Mouse (Mus musculus) liver, embryonic 13.5 days (tissue): ENCODE measurements around the gene Tex37. TPM values are rescaled to one million over a fixed set of nuclear protein-coding genes. Genes with fewer than 3 reads are reported as not detected.

Experiments used
- ATAC-seq: fragments of 200-750 bp; cut with Nextera tagmentation; 2 replicates; pipeline ENCODE4 v1.8.0; 2017; ENCODE audit warnings: low read depth, mild to moderate bottlenecking, moderate number of reproducible peaks, moderate library complexity
- DNase-seq: peaks from one replicate; pipeline ENCODE4 v3.0.0; 2022
- H3K27ac ChIP-seq: fragments of 300-500 bp; sonication (generic); 2 replicates; pipeline ENCODE4 v1.5.1; 2015; ENCODE audit warnings: moderate library complexity, mild to moderate bottlenecking, inconsistent platforms
- H3K27me3 ChIP-seq: fragments of 300-500 bp; sonication (generic); 2 replicates; pipeline ENCODE4 v1.6.1; 2015; ENCODE audit warnings: mild to moderate bottlenecking, inconsistent platforms
- H3K36me3 ChIP-seq: fragments of 300-500 bp; sonication (generic); 2 replicates; pipeline ENCODE4 v1.6.1; 2015; ENCODE audit warnings: mild to moderate bottlenecking, inconsistent platforms
- H3K4me1 ChIP-seq: fragments of 300-500 bp; sonication (generic); replicated peaks from 2 replicates; pipeline ENCODE4 v1.6.1; 2015; ENCODE audit warnings: inconsistent platforms
- H3K4me2 ChIP-seq: fragments of 300-500 bp; sonication (generic); 2 replicates; pipeline ENCODE4 v1.6.1; 2015; ENCODE audit warnings: inconsistent platforms, mild to moderate bottlenecking, moderate library complexity
- H3K4me3 ChIP-seq: fragments of 300-500 bp; sonication (generic); replicated peaks from 2 replicates; pipeline ENCODE4 v1.5.1; 2015; ENCODE audit warnings: mild to moderate bottlenecking, inconsistent platforms
- H3K9ac ChIP-seq: fragments of 300-500 bp; sonication (generic); 2 replicates; pipeline ENCODE4 v1.6.1; 2015; ENCODE audit warnings: mild to moderate bottlenecking, inconsistent platforms
- H3K9me3 ChIP-seq: fragments of 300-500 bp; sonication (generic); replicated peaks from 2 replicates; pipeline ENCODE4 v1.6.1; 2016; ENCODE audit warnings: inconsistent platforms
- WGBS: fragments of 180-500 bp; shearing (Covaris S2); methylation state at CpG from one replicate; pipeline ENCODE4 v1.1.7; 2015; ENCODE audit not compliant: insufficient replicate concordance; 5-methylcytosine and 5-hydroxymethylcytosine counted together
- polyA plus RNA-seq: library from polyadenylated mRNA; unstranded; fragments of >200 nt; fragmentation: Nextera tagmentation; extraction: Ambion mirVana; gene quantifications from 2 replicates; pipeline ENCODE4 v1.2.1, GENCODE M21; 2015

Tex37 gene
- polyA plus RNA-seq, 1 experiment from 2014 or later: not detected

- H3K4me1 ChIP-seq: peaks cover 4% of the 10 kb centered on the region; the same call in 1 of the 2 replicates
- WGBS: 58% methylated on average over 7 of the region's 7 CpGs
These were observed 34.5 kb upstream of the Tex37 start for GRCm38 (mm10) chr6:70953274-70953673.

GRCm38 (mm10) chr6:70931801-70932200, 13.1 kb upstream of the Tex37 start:
- Histone ChIP-seq H3K27me3 (no peaks in the 10 kb centered on the region), H3K27ac (no peak overlapping the region), H3K9me3 (no peaks in the 10 kb centered on the region), H3K9ac (no peak overlapping the region), H3K4me2 (no peak overlapping the region), H3K4me3 (no peak overlapping the region), H3K4me1 (no peaks in the 10 kb centered on the region), H3K36me3 (no peaks in the 10 kb centered on the region)
- DNase-seq (no peak), ATAC-seq (no peak)
- 70% methylated on average over 2 of the region's 2 CpGs for WGBS

More at GRCm38 (mm10) chr6:70953274-70953673, 34.5 kb upstream of the Tex37 start:
- no peak overlapping the region for H3K9ac ChIP-seq
- ATAC-seq: no peak
- no peak overlapping the region for H3K4me3 ChIP-seq
- H3K36me3 ChIP-seq: no peaks in the 10 kb centered on the region
- peaks cover 75% of the 10 kb centered on the region for H3K27me3 ChIP-seq
- H3K27ac ChIP-seq: no peak overlapping the region
- H3K4me2 ChIP-seq: no peak overlapping the region
- DNase-seq: no peak
- H3K9me3 ChIP-seq: no peaks in the 10 kb centered on the region

- DNase-seq (peak; percentile 9), ATAC-seq (no peak)
- no peak overlapping the region for H3K9ac ChIP-seq
- peaks cover 7% of the 10 kb centered on the region; the same call in 1 of the 2 replicates for H3K4me1 ChIP-seq
- H3K4me2 ChIP-seq: peak overlapping the region; percentile 22
- H3K36me3 ChIP-seq: no peaks in the 10 kb centered on the region
- H3K27me3 ChIP-seq: peaks cover 25% of the 10 kb centered on the region
- 16% methylated on average over 22 of the region's 22 CpGs for WGBS
- H3K4me3 ChIP-seq: no peak overlapping the region
- no peaks in the 10 kb centered on the region for H3K9me3 ChIP-seq
- no peak overlapping the region for H3K27ac ChIP-seq
These were observed 2.7 kb upstream of the Tex37 start for GRCm38 (mm10) chr6:70921274-70922074.

GRCm38 (mm10) chr6:70912396-70912765, 6.3 kb downstream of the Tex37 start:
- Histone ChIP-seq H3K9ac (no peak overlapping the region), H3K4me2 (no peak overlapping the region), H3K27me3 (peaks cover 47% of the 10 kb centered on the region), H3K4me3 (no peak overlapping the region), H3K27ac (no peak overlapping the region), H3K4me1 (no peaks in the 10 kb centered on the region), H3K9me3 (no peaks in the 10 kb centered on the region), H3K36me3 (no peaks in the 10 kb centered on the region)
- WGBS: 56% methylated on average over 7 of the region's 7 CpGs
- DNase-seq (no peak), ATAC-seq (no peak)

- Histone ChIP-seq H3K9me3 (no peaks in the 10 kb centered on the region), H3K4me1 (no peaks in the 10 kb centered on the region), H3K27ac (no peak overlapping the region), H3K9ac (no peak overlapping the region), H3K4me3 (no peak overlapping the region; the same call in 1 of the 2 replicates), H3K36me3 (no peaks in the 10 kb centered on the region), H3K4me2 (peak overlapping the region; percentile 48), H3K27me3 (peaks cover 47% of the 10 kb centered on the region)
- WGBS: 16% methylated on average over 20 of the region's 20 CpGs
- ATAC-seq (0 out of 2 replicates have a peak, but pooled peaks have one; percentile 18), DNase-seq (no peak)
These were observed 6.9 kb downstream of the Tex37 start for GRCm38 (mm10) chr6:70911668-70912395.

- H3K4me2 ChIP-seq: no peak overlapping the region
- H3K9ac ChIP-seq: no peak overlapping the region
- WGBS: 50% methylated on average over 4 of the region's 4 CpGs
- peaks cover 47% of the 10 kb centered on the region for H3K27me3 ChIP-seq
- peaks cover 4% of the 10 kb centered on the region; the same call in 1 of the 2 replicates for H3K4me1 ChIP-seq
- H3K36me3 ChIP-seq: peaks cover 10% of the 10 kb centered on the region
- H3K9me3 ChIP-seq: no peaks in the 10 kb centered on the region
- no peak for ATAC-seq
- H3K4me3 ChIP-seq: no peak overlapping the region
- no peak for DNase-seq
- H3K27ac ChIP-seq: no peak overlapping the region
These were observed 8.4 kb downstream of the Tex37 start for GRCm38 (mm10) chr6:70910285-70910684.

- no peak for DNase-seq
- ATAC-seq: no peak
- 71% methylated on average over 7 of the region's 7 CpGs for WGBS
- Histone ChIP-seq H3K36me3 (peaks cover 12% of the 10 kb centered on the region), H3K4me3 (no peak overlapping the region), H3K4me2 (no peak overlapping the region), H3K27me3 (peaks cover 47% of the 10 kb centered on the region), H3K9me3 (no peaks in the 10 kb centered on the region), H3K9ac (no peak overlapping the region), H3K27ac (no peak overlapping the region), H3K4me1 (peaks cover 5% of the 10 kb centered on the region)
These were observed 9.2 kb downstream of the Tex37 start for GRCm38 (mm10) chr6:70909572-70909971.

GRCm38 (mm10) chr6:70903689-70904088, 15.0 kb downstream of the Tex37 start:
- 31% methylated on average over 5 of the region's 5 CpGs for WGBS
- no peak overlapping the region for H3K4me3 ChIP-seq
- H3K36me3 ChIP-seq: peaks cover 51% of the 10 kb centered on the region
- H3K9ac ChIP-seq: no peak overlapping the region
- no peak overlapping the region for H3K27ac ChIP-seq
- peaks cover 15% of the 10 kb centered on the region for H3K4me1 ChIP-seq
- H3K27me3 ChIP-seq: no peaks in the 10 kb centered on the region
- ATAC-seq (peak; percentile 88), DNase-seq (peak; percentile 44)
- no peak overlapping the region for H3K4me2 ChIP-seq
- H3K9me3 ChIP-seq: no peaks in the 10 kb centered on the region

GRCm38 (mm10) chr6:70899594-70900003, 19.1 kb downstream of the Tex37 start:
- WGBS: 80% methylated on average over 8 of the region's 8 CpGs

GRCm38 (mm10) chr6:70898166-70898565, 20.6 kb downstream of the Tex37 start:
- no peak for DNase-seq
- no peak for ATAC-seq
- Histone ChIP-seq H3K4me1 (no peaks in the 10 kb centered on the region), H3K4me3 (no peak overlapping the region), H3K27ac (no peak overlapping the region), H3K9ac (no peak overlapping the region), H3K36me3 (peaks cover 68% of the 10 kb centered on the region), H3K9me3 (no peaks in the 10 kb centered on the region), H3K27me3 (no peaks in the 10 kb centered on the region), H3K4me2 (no peak overlapping the region)
- 76% methylated on average over 6 of the region's 6 CpGs for WGBS

More at GRCm38 (mm10) chr6:70899594-70900003, 19.1 kb downstream of the Tex37 start:
- Histone ChIP-seq H3K27ac (no peak overlapping the region), H3K4me2 (no peak overlapping the region), H3K4me1 (peaks cover 10% of the 10 kb centered on the region), H3K36me3 (peaks cover 65% of the 10 kb centered on the region), H3K4me3 (no peak overlapping the region), H3K9ac (no peak overlapping the region), H3K27me3 (no peaks in the 10 kb centered on the region), H3K9me3 (no peaks in the 10 kb centered on the region)
- DNase-seq (no peak), ATAC-seq (no peak)

- Histone ChIP-seq H3K36me3 (peaks cover 85% of the 10 kb centered on the region), H3K27ac (no peak overlapping the region), H3K4me3 (no peak overlapping the region), H3K27me3 (no peaks in the 10 kb centered on the region), H3K4me1 (no peaks in the 10 kb centered on the region), H3K4me2 (no peak overlapping the region), H3K9ac (no peak overlapping the region), H3K9me3 (no peaks in the 10 kb centered on the region)
- ATAC-seq (no peak), DNase-seq (no peak)
- WGBS: 87% methylated on average over 11 of the region's 11 CpGs
These were observed 30.7 kb downstream of the Tex37 start for GRCm38 (mm10) chr6:70887993-70888392.
